Mouse (Mus musculus) right cerebral cortex, postnatal 36 days (tissue): Measurements from ENCODE around the gene Lta.
A peak's percentile ranks its signal among the peaks of the same experiment; 100 is the strongest.

Source experiments
- DNase-seq, 2 experiments: peaks; one replicate each; pipeline ENCODE4 v3.0.0; 2022; ENCODE audit warnings: low spot score in 2 of 2, mixed read lengths in 1 of 2

The Lta gene

GRCm38 (mm10) chr17:35204494-35205379 lies at the start of gene Lta:
Lta (minus strand) TSS chr17:35205351.
- no peak for DNase-seq

- no peak for DNase-seq
Observed at GRCm38 (mm10) chr17:35254241-35255098, 49.3 kb upstream of the Lta start.

- DNase-seq = no peak
Observed at GRCm38 (mm10) chr17:35253293-35254093, 48.3 kb upstream of the Lta start.

GRCm38 (mm10) chr17:35252619-35253292 lies 47.6 kb upstream of the Lta start:
- no peak for DNase-seq

- no peak for DNase-seq
Observed at GRCm38 (mm10) chr17:35251981-35252380, 46.8 kb upstream of the Lta start.

- no peak for DNase-seq
Observed at GRCm38 (mm10) chr17:35251162-35251719, 46.1 kb upstream of the Lta start.

GRCm38 (mm10) chr17:35250348-35251120 lies 45.4 kb upstream of the Lta start:
- no peak for DNase-seq

- DNase-seq = no peak
Observed at GRCm38 (mm10) chr17:35249451-35250197, 44.5 kb upstream of the Lta start.

- no peak for DNase-seq
Observed at GRCm38 (mm10) chr17:35248986-35249385, 43.8 kb upstream of the Lta start.

GRCm38 (mm10) chr17:35247144-35247543 lies 42.0 kb upstream of the Lta start:
- no peak for DNase-seq

- DNase-seq = no peak
Observed at GRCm38 (mm10) chr17:35245731-35246623, 40.8 kb upstream of the Lta start.

- DNase-seq = no peak
Observed at GRCm38 (mm10) chr17:35244999-35245398, 39.8 kb upstream of the Lta start.

- peak in 1 of 2 experiments; percentile 54 for DNase-seq
Observed at GRCm38 (mm10) chr17:35243086-35243485, 37.9 kb upstream of the Lta start.

- peak in 1 of 2 experiments; percentile 54 for DNase-seq
Observed at GRCm38 (mm10) chr17:35242015-35242941, 37.1 kb upstream of the Lta start.

GRCm38 (mm10) chr17:35241305-35242014 lies 36.3 kb upstream of the Lta start, which contains the start of gene Ddx39b:
Ddx39b (plus strand) TSS chr17:35241746.
- DNase-seq = peak; percentile 95
